ENCODE assay signal across 8 mouse cellular contexts in the genomic region with DNA sequence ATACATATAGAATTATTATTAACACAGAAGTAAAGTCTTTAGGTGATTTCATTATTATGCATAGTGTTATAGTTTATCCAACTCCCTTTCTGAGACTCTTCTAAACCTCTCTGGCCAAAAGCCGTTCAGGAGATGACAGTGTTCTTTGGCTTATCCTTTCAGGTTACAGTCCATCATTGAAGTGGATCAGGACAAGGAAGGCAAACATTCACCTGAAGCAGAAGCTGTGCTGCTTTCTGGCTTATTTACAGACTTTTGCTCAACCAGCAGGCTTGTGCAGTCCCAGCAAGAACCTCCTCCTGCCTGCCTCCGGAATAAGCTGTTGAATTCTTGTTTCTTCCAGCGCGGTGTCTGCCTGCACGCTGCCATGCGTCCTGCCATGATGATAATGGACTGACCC. TPM values are rescaled to one million over a fixed set of nuclear protein-coding genes. Genes with fewer than 3 reads are reported as not detected.
DNase-seq lines count a peak whose midpoint lies in the region; ATAC-seq and TF ChIP-seq lines count a peak whose summit lies in the region.

A gene (plus strand): TSS at position 301 of the 400 bp plus-strand sequence.

- in situ Hi-C loops in CH12.LX (cut with MboI; ENCODE audit: low pct_ligation_motif_present, low pct_unique_long_range_greater_than_20kb, low sequenced_read_pairs), result no loop called here

- no peak for TF ChIP-seq RAD21 in CH12.LX (IDR thresholded peaks at IDR 0.05; ENCODE audit: low read depth, low read length)

- no peak within 1 kb of the TSS for H3K27ac ChIP-seq in CH12.LX (ENCODE audit: insufficient read depth, low read depth)
- no peak within 1 kb of the TSS for H3K27ac ChIP-seq in forebrain, embryonic 13.5 days
- no peak within 1 kb of the TSS for H3K27ac ChIP-seq in thymus, adult 2 months (ENCODE audit: control insufficient read depth, insufficient read depth, low read length)

- H3K9ac ChIP-seq in CH12.LX (ENCODE audit: insufficient read depth, low read depth), result no peak within 1 kb of the TSS
- no peak within 1 kb of the TSS for H3K9ac ChIP-seq in forebrain, embryonic 13.5 days

- WGBS in forebrain, embryonic 13.5 days, result 92% methylated on average over 6 of the region's 6 CpGs
- 98% methylated on average over 6 of the region's 6 CpGs for WGBS in thymus, adult 2 months

- peaks cover 1% of the 10 kb centered on the region for H3K27me3 ChIP-seq in CH12.LX (replicated peaks)
- H3K27me3 ChIP-seq in forebrain, embryonic 13.5 days, result no peaks in the 10 kb centered on the region
- no peaks in the 10 kb centered on the region for H3K27me3 ChIP-seq in thymus, adult 2 months (ENCODE audit: control insufficient read depth, insufficient read depth, low read length)

- no peak for ATAC-seq in forebrain, embryonic 13.5 days
- ATAC-seq in monocyte, adult 5-6 weeks (replicated peaks; ENCODE audit: insufficient number of reproducible peaks, low FRiP score, low TSS enrichment, poor library complexity, severe bottlenecking), result no peak

- no peak for TF ChIP-seq EP300 in CH12.LX (IDR thresholded peaks at IDR 0.05; ENCODE audit: low read length)

- no peaks in the 10 kb centered on the region for H3K36me3 ChIP-seq in CH12.LX (replicated peaks in 1 of 2; ENCODE audit: control insufficient read depth in 1 of 2, insufficient read depth in 1 of 2, low read length in 1 of 2)
- H3K36me3 ChIP-seq in forebrain, embryonic 13.5 days (ENCODE audit: poor library complexity, severe bottlenecking), result no peaks in the 10 kb centered on the region
- H3K36me3 ChIP-seq in thymus, adult 2 months (ENCODE audit: control insufficient read depth, insufficient read depth, low read length), result no peaks in the 10 kb centered on the region

- peaks cover 3% of the 10 kb centered on the region for H3K9me3 ChIP-seq in CH12.LX (replicated peaks; ENCODE audit: low read length)
- 0 out of 2 replicates have a peak, but pooled peaks cover 4% of the 10 kb centered on the region for H3K9me3 ChIP-seq in forebrain, embryonic 13.5 days (replicated peaks)

- no peak for TF ChIP-seq CTCF in CH12.LX (conservative IDR thresholded peaks at IDR 0.05 in 1 of 2, IDR thresholded peaks at IDR 0.05 in 1 of 2; ENCODE audit: low read depth in 2 of 2, low read length in 2 of 2)
- TF ChIP-seq CTCF in thymus, adult 2 months (IDR thresholded peaks at IDR 0.05; ENCODE audit: borderline replicate concordance, control insufficient read depth, extremely low read depth, insufficient read depth, low read length, poor library complexity), result no peak

- H3K79me2 ChIP-seq in CH12.LX (replicated peaks; ENCODE audit: control insufficient read depth, extremely low read depth, insufficient read depth, poor library complexity, severe bottlenecking), result no peaks in the 10 kb centered on the region

- DNase-seq in gastrocnemius, postnatal 10 days, result no peak
- no peak for DNase-seq in gastrocnemius, adult 18-20 months (ENCODE audit: low spot score)
- DNase-seq in CH12.LX (ENCODE audit: extremely low read depth), result no peak
- DNase-seq in layer of hippocampus, postnatal 36 days, result no peak
- no peak for DNase-seq in thymus, adult 2 months
- DNase-seq in thymus, postnatal 4 days, result no peak

- peaks cover 0 to 9% of the 10 kb centered on the region in 2 experiments; a peak in 2 of 4 replicates for H3K4me1 ChIP-seq in CH12.LX (ENCODE audit: control insufficient read depth in 1 of 2, insufficient read depth in 2 of 2)
- no peaks in the 10 kb centered on the region for H3K4me1 ChIP-seq in forebrain, embryonic 13.5 days
- peaks cover under 1% of the 10 kb centered on the region; the same call in 1 of the 2 replicates for H3K4me1 ChIP-seq in thymus, adult 2 months (replicated peaks; ENCODE audit: control insufficient read depth, insufficient read depth, low read length)

- H3K4me3 ChIP-seq in CH12.LX (replicated peaks in 1 of 3; ENCODE audit: low read depth in 2 of 3, low read length in 2 of 3, poor library complexity in 1 of 3), result no peak within 1 kb of the TSS
- H3K4me3 ChIP-seq in forebrain, embryonic 13.5 days, result no peak within 1 kb of the TSS
- no peak within 1 kb of the TSS for H3K4me3 ChIP-seq in thymus, adult 2 months (ENCODE audit: control insufficient read depth, insufficient read depth, low read length)

- no peak within 1 kb of the TSS for H3K4me2 ChIP-seq in CH12.LX (ENCODE audit: insufficient read depth, low read depth, poor library complexity, severe bottlenecking)
- H3K4me2 ChIP-seq in forebrain, embryonic 13.5 days, result no peak within 1 kb of the TSS

- TF ChIP-seq POLR2A in CH12.LX (IDR thresholded peaks at IDR 0.05; ENCODE audit: low read depth, low read length), result no peak
- no peak for TF ChIP-seq POLR2A in thymus, adult 2 months (IDR thresholded peaks at IDR 0.05; ENCODE audit: control insufficient read depth, extremely low read depth, insufficient read depth, low read length, poor library complexity)

- dilution Hi-C loops in CH12.LX (cut with MboI; ENCODE audit: extremely low pct_ligation_motif_present, extremely low pct_unique_long_range_greater_than_20kb, low sequenced_read_pairs), result no loop called here

TF ChIP-seq in CH12.LX, 34 proteins besides CTCF, POLR2A, EP300 and RAD21:
- TF ChIP-seq MXI1 (IDR thresholded peaks at IDR 0.05; ENCODE audit: low read depth, low read length) (no peak), RCOR1 (conservative IDR thresholded peaks at IDR 0.05; ENCODE audit: low read depth, low read length) (no peak), JUND (conservative IDR thresholded peaks at IDR 0.05; ENCODE audit: low read depth, low read length) (no peak), USF1 (IDR thresholded peaks at IDR 0.05; ENCODE audit: low read depth, low read length) (no peak), HCFC1 (IDR thresholded peaks at IDR 0.05; ENCODE audit: low read depth, low read length) (no peak), MEF2A (IDR thresholded peaks at IDR 0.05; ENCODE audit: borderline replicate concordance, low read depth, low read length) (no peak), E2F4 (IDR thresholded peaks at IDR 0.05; ENCODE audit: insufficient replicate concordance, low read depth, low read length) (no peak), GABPA (IDR thresholded peaks at IDR 0.05; ENCODE audit: insufficient replicate concordance, low read depth, low read length) (no peak), MAX (IDR thresholded peaks at IDR 0.05; ENCODE audit: low read length) (no peak), NELFE (IDR thresholded peaks at IDR 0.05; ENCODE audit: low read depth, low read length) (no peak)

RNA-seq across cellular contexts. Expression of the gene that starts here (rescaled TPM):
- 10 to 100 TPM; 26.8 to 30.9 TPM for total RNA-seq in gastrocnemius, postnatal 10 days (2021)
- 1 to 10 TPM; 3.3 to 4.1 TPM for total RNA-seq in gastrocnemius, adult 18-20 months (2021)
- total RNA-seq in CH12.LX (2012; rRNA removed) (36.8 and 45.5 TPM in 2 replicates), CH12.LX (2014; rRNA removed) (49.9 and 52.5 TPM in 2 replicates)
- 43.2 and 50.4 TPM in 2 replicates for polyA plus RNA-seq in CH12.LX (2012; ENCODE audit: insufficient read length, low read depth)
- polyA plus RNA-seq in forebrain, embryonic 13.5 days (2015; fragmentation: Nextera tagmentation; extraction: Ambion mirVana), result 47.5 and 50.2 TPM in 2 replicates
- 10 to 100 TPM; 50.2 to 50.6 TPM for total RNA-seq in layer of hippocampus, postnatal 36 days (2021)
- total RNA-seq in monocyte, adult 5-6 weeks (2017), result 8.2 to 14.2 TPM (median 11.6 TPM) in 3 replicates
- polyA plus RNA-seq in thymus, adult 2 months (2012; rRNA removed), result 8.4 and 9.5 TPM in 2 replicates
